Mouse (Mus musculus): ENCODE data around the gene Npc1l1.

The Npc1l1 gene

GRCm38 (mm10) chr11:6163062-6163461 is 66.9 kb downstream of the Npc1l1 start:
- DNase-seq (ENCODE audit: low spot score): no peak

GRCm38 (mm10) chr11:6161549-6161948 is 68.4 kb downstream of the Npc1l1 start:
- DNase-seq (ENCODE audit: low spot score): no peak

Data from testis, postnatal 10 days (tissue).